Mouse (Mus musculus) hindbrain, embryonic 15.5 days (tissue): ENCODE data around the gene Tbc1d16. TPM values are rescaled to one million over a fixed set of nuclear protein-coding genes. Genes with fewer than 3 reads are reported as not detected.

Source experiments
- ATAC-seq: fragments of 200-750 bp; cut with Nextera tagmentation; 2 replicates; pipeline ENCODE4 v1.8.0; 2017; ENCODE audit warnings: low read depth, moderate number of reproducible peaks, moderate TSS enrichment; ENCODE audit not compliant: low FRiP score
- H3K27ac ChIP-seq: fragments of 300-500 bp; sonication (generic); replicated peaks from 2 replicates; pipeline ENCODE4 v1.5.1; 2015; ENCODE audit warnings: mild to moderate bottlenecking, inconsistent platforms
- H3K27me3 ChIP-seq: fragments of 300-500 bp; sonication (generic); 2 replicates; pipeline ENCODE4 v1.6.1; 2015; ENCODE audit warnings: control low read depth, inconsistent platforms
- H3K36me3 ChIP-seq: fragments of 300-500 bp; sonication (generic); 2 replicates; pipeline ENCODE4 v1.6.1; 2015; ENCODE audit warnings: control low read depth, inconsistent platforms
- H3K4me1 ChIP-seq: fragments of 300-500 bp; sonication (generic); replicated peaks from 2 replicates; pipeline ENCODE4 v1.6.1; 2015; ENCODE audit warnings: control low read depth, inconsistent platforms
- H3K4me2 ChIP-seq: fragments of 300-500 bp; sonication (generic); 2 replicates; pipeline ENCODE4 v1.6.1; 2015; ENCODE audit warnings: moderate library complexity, mild to moderate bottlenecking, inconsistent platforms
- H3K4me3 ChIP-seq: fragments of 300-500 bp; sonication (generic); 2 replicates; pipeline ENCODE4 v1.5.1; 2015; ENCODE audit warnings: mild to moderate bottlenecking, inconsistent platforms
- H3K9ac ChIP-seq: fragments of 300-500 bp; sonication (generic); 2 replicates; pipeline ENCODE4 v1.6.1; 2015; ENCODE audit warnings: inconsistent platforms
- H3K9me3 ChIP-seq: fragments of 300-500 bp; sonication (generic); 2 replicates; pipeline ENCODE4 v1.6.1; 2016; ENCODE audit warnings: control low read depth, inconsistent platforms
- WGBS: fragments of 180-500 bp; shearing (Covaris S2); methylation state at CpG from one replicate; pipeline ENCODE4 v1.1.7; 2015; 5-methylcytosine and 5-hydroxymethylcytosine counted together
- polyA plus RNA-seq: library from polyadenylated mRNA; unstranded; fragments of >200 nt; fragmentation: Nextera tagmentation; extraction: Ambion mirVana; gene quantifications from 2 replicates; pipeline ENCODE4 v1.2.1, GENCODE M21; 2015

Tbc1d16 gene
- polyA plus RNA-seq, 1 experiment from 2014 or later: 56.1 TPM

DNA sequence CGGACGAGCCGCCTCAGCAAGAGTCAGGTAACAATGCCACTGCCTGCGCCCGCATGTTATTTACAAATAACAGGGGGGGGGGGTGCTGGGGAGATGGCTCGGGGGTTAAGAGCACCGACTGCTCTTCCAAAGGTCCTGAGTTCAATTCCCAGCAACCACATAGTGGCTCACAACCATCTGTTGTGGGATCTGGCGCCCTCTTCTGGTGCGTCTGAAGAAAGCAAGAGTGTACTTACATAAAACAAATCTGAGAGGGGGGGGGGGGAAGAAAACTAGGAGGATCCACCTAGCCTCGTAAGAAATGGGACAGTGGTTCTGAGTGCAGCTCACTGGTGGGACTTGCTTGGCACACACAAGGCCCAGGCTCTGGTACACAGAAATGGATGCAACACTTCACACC, 6.5 kb upstream of the Tbc1d16 start:
- peaks cover 16% of the 10 kb centered on the region for H3K4me1 ChIP-seq
- H3K9me3 ChIP-seq: no peaks in the 10 kb centered on the region
- H3K27ac ChIP-seq: no peak overlapping the region
- WGBS: 96% methylated on average over 10 of the region's 10 CpGs
- peaks cover 4% of the 10 kb centered on the region; the same call in 1 of the 2 replicates for H3K36me3 ChIP-seq
- H3K4me2 ChIP-seq: no peak overlapping the region
- no peak for ATAC-seq
- no peak overlapping the region for H3K9ac ChIP-seq
- H3K27me3 ChIP-seq: no peaks in the 10 kb centered on the region
- H3K4me3 ChIP-seq: no peak overlapping the region

DNA sequence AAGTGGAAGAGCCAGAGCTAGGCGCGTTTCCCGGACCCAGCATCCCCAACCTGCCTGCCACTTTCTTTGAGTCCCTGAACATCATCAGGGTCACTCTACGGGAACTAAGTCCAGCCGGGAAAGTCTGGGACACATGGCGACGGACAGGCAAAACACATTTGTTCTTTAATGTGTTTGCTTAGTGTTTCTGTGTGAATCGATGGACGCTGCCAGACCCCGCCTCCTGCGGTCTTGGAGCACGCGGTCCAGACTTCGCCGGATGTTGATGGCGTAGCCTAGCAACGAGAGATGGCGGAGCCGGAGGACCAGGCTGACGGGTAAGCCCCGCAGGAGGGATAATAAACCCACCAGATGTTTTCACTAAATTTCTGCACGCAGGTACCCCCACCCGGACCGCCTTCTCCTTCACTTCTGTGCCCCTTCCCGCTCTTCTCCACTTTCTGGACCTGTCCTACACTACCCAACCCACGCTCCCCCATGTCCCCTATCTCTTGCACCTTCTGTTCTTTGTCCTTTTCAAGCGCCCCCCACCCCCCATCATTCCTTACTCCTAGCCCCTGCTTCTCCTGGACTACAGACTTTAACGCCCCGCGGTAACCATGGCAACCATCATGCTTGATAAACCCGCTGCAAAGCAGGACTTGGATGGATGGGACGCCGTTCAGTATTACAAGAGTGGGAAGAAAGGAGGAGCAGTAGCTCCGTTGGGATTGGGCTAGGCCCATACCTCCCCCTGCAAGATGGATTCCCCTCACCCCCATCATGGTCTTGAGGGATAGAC, 737 bp upstream of the Tbc1d16 start:
- peaks cover 49% of the 10 kb centered on the region for H3K4me1 ChIP-seq

DNA sequence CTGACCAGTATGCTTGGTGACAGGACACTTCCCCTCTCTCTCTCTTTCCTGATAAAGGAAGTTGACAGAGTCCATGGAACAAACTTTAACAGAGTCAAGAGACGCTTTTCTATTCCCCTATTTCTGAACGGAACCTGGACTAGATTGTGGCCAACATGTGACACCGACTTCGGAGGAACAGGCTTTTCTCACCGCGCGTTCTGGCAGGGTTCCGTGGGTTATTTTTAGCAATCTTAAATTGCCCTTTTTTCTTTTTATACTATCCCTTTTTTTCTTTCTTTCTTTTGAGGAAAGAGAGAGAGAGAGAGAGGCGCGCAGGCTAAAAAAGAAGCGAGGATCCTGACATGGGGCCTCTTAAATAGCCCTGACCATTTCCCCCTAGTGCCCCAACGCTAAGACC, 708 bp downstream of the Tbc1d16 start:
- Histone ChIP-seq H3K27ac (0 out of 2 replicates have a peak overlapping the region, but pooled peaks have one; percentile 83), H3K4me1 (peaks cover 63% of the 10 kb centered on the region), H3K9me3 (no peaks in the 10 kb centered on the region), H3K9ac (peak overlapping the region; percentile 88), H3K36me3 (no peaks in the 10 kb centered on the region), H3K4me3 (peak overlapping the region; percentile 85), H3K27me3 (no peaks in the 10 kb centered on the region), H3K4me2 (peak overlapping the region; percentile 99)
- 2% methylated on average over 12 of the region's 12 CpGs for WGBS
- ATAC-seq: no peak

More for the DNA sequence above, 737 bp upstream of the Tbc1d16 start:
- H3K36me3 ChIP-seq: no peaks in the 10 kb centered on the region
- ATAC-seq: peak; percentile 83
- peak overlapping the region; percentile 88 for H3K9ac ChIP-seq
- H3K27ac ChIP-seq: peak overlapping the region; percentile 83
- H3K4me3 ChIP-seq: peak overlapping the region; percentile 85
- H3K4me2 ChIP-seq: peak overlapping the region; percentile 99
- WGBS: under 1% methylated on average over 34 of the region's 34 CpGs
- no peaks in the 10 kb centered on the region for H3K27me3 ChIP-seq
- H3K9me3 ChIP-seq: no peaks in the 10 kb centered on the region

DNA sequence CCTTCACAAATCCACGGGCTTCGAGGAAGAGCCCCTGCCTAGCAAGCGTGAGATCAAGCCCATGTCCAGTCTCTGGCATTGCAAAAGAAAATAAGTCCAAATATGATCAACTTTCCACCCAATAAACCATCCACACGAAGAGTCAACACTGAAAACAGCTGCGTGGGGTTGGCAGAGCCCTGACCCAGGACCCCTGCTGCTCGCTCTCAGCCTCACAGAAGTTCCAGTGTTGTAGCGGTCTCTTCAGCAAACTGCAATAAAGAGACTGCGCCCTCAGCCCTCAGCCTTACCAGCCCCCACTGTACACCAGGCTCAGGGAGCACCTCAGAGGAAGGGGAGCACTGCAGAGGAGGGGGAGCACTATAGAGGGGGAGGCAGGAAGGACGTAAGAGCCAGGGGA, 2.7 kb downstream of the Tbc1d16 start:
- peak overlapping the region; percentile 99; the same call in 1 of the 2 replicates for H3K4me2 ChIP-seq
- no peaks in the 10 kb centered on the region for H3K36me3 ChIP-seq
- no peaks in the 10 kb centered on the region for H3K27me3 ChIP-seq
- peaks cover 79% of the 10 kb centered on the region for H3K4me1 ChIP-seq
- H3K9me3 ChIP-seq: no peaks in the 10 kb centered on the region
- ATAC-seq: no peak
- 67% methylated on average over 9 of the region's 9 CpGs for WGBS
- no peak overlapping the region for H3K27ac ChIP-seq
- no peak overlapping the region for H3K4me3 ChIP-seq
- H3K9ac ChIP-seq: no peak overlapping the region; the same call in 1 of the 2 replicates

DNA sequence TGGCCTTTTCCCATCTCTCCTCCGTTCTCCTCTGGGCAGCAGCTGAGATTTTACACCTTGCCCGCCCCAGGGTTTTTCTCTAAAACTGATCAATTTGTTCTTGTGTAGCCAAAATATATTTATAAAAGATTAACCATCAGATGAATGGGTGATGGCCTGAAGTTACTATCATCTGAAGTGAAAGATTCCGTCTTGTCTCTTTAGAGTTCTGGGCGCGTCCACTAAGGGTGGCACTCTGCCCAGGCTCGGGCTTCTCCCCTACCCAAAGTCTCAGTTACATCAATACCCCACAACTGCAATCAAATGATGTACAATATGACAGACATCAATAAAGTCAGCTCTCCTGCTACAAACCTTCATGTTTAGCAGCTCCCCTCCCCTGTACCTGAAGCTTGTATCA, 3.4 kb downstream of the Tbc1d16 start:
- H3K27ac ChIP-seq: no peak overlapping the region
- H3K36me3 ChIP-seq: no peaks in the 10 kb centered on the region
- H3K4me2 ChIP-seq: peak overlapping the region; percentile 99; the same call in 1 of the 2 replicates
- H3K4me1 ChIP-seq: peaks cover 81% of the 10 kb centered on the region
- no peak for ATAC-seq
- 93% methylated on average over 6 of the region's 6 CpGs for WGBS
- no peak overlapping the region for H3K9ac ChIP-seq
- H3K27me3 ChIP-seq: no peaks in the 10 kb centered on the region
- no peaks in the 10 kb centered on the region for H3K9me3 ChIP-seq
- no peak overlapping the region for H3K4me3 ChIP-seq

DNA sequence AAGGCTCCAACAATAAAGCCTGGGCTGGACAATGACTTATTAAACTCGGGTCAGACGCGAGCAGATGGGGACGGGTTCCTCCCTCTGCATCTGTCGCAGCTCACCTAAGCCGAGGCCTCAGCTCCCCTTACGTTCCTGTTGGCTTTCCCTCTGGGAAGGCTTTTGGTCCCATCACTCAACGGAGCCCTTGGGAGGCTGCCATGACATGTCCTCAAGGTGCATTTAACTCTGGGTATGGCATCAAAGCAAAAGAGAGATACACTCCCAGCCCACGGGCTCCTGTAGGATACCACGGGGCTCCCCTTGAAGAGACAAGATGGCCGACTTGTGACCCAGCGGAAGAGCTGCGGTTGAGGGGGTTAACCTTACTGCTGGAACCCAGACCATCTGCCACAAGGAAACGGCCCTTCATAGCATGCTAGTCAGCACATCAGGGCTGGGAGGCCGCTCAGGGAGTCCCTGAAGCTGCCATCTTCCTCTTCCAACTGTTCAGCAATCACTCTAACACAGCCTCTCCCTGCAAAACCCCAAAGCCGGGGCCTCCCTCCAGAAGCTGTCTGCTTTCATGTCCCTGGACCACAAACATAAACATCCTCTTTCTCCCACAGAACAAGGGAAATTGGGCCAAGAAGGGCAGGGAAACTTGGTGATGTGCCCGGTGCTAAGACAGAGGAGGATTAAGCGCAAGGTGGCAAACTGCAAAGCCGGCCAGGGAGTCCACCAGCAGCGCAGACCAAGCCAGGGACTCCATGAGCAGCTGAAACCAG, 5.0 kb downstream of the Tbc1d16 start:
- Histone ChIP-seq H3K4me3 (no peak overlapping the region), H3K27ac (peak overlapping the region; percentile 43), H3K9me3 (no peaks in the 10 kb centered on the region), H3K36me3 (no peaks in the 10 kb centered on the region), H3K9ac (no peak overlapping the region), H3K4me2 (no peak overlapping the region), H3K27me3 (no peaks in the 10 kb centered on the region), H3K4me1 (peaks cover 83% of the 10 kb centered on the region)
- ATAC-seq: no peak
- WGBS: 59% methylated on average over 20 of the region's 20 CpGs

DNA sequence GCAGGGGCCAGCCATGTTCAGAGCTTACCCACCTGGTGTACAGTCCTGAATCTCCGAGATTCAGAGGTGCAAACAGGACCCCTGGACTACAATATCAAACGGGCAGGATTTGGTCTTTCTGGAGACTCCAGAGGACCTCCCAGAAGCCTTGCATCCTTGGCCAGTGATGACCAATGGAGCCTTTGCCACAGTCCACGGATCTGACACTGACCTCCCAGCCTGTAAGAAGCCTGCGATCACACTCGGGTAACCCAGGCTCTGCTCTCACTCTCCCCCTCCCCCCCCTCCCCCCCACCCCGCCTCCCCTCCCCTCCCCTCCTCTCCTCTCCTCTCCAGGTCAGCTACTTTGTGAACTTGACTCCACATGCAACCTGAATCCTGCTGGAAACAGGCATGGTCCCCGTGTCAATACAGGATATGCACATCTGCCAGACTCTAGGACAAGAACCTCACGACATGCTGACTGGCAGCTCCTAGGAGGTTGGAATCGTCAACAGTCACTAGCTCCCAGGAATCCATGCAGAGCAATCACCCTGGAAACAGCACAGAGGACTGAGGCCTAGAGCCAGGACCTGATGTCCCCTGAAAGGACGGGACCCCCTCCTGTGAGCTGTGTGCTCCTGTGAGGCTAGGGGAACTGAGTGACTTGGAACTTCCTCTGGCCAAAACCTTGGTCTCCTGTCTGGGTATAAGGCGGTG, 6.3 kb downstream of the Tbc1d16 start:
- ATAC-seq: no peak
- Histone ChIP-seq H3K4me2 (no peak overlapping the region), H3K36me3 (no peaks in the 10 kb centered on the region), H3K27ac (no peak overlapping the region), H3K9me3 (no peaks in the 10 kb centered on the region), H3K4me3 (no peak overlapping the region), H3K4me1 (peaks cover 85% of the 10 kb centered on the region), H3K27me3 (no peaks in the 10 kb centered on the region), H3K9ac (no peak overlapping the region)
- WGBS: 30% methylated on average over 10 of the region's 11 CpGs

DNA sequence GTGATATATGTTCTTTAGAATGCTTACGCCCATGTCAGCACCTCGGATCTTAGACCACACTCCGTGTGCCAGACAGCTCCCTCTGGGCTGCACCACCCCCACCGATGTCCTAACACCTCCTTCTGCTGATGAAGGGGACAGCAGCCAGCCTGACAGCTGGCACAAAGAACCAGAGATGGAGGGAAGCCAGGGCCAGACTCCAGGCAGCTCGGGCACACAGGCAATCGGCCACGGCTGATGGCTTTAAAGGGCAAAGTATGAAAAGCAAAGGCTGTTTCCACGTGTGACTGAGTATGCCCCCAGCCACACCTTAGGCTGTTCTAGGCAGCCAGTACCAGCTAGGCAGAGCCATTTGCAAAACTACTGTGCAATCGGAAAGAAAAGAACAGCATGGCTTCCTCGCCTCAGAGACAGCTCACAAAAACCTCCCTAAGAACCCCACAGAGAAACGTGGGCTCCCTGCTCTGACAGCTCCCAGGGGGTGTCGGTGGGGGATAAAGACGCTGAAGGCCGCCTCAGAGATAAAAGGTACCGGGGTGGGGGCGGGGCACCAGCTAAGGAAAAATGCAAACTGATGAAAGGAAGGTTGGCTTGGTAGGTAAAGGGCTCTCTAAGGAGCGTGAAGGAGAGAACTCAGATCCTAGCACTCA, 8.4 kb downstream of the Tbc1d16 start:
- Histone ChIP-seq H3K4me2 (peak overlapping the region; percentile 38), H3K4me1 (peaks cover 85% of the 10 kb centered on the region), H3K9ac (peak overlapping the region; percentile 24; the same call in 1 of the 2 replicates), H3K4me3 (peak overlapping the region; percentile 1; the same call in 1 of the 2 replicates), H3K9me3 (no peaks in the 10 kb centered on the region), H3K36me3 (no peaks in the 10 kb centered on the region), H3K27me3 (no peaks in the 10 kb centered on the region), H3K27ac (peak overlapping the region; percentile 71)
- WGBS: 12% methylated on average over 17 of the region's 17 CpGs
- 0 out of 2 replicates have a peak, but pooled peaks have one; percentile 25 for ATAC-seq

DNA sequence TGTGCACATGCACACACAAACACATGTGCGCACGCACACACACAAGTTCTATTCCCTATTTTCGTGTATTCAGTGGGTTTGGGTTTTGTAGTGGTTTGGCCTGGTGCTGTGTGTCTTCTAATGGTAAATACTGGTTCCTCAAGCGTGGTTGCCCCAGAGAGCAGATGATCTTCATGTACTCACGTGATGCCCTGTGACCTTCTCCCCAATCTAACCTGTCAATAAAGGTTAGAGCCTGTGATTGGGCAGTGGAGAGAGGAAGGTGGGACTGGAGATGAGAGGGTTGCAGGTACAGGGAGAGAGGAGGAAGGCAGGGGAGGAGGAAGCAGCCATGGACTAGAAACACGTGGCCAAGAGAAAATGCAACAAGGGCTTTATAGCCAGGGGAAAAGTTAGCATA, 10.4 kb downstream of the Tbc1d16 start:
- Histone ChIP-seq H3K27me3 (no peaks in the 10 kb centered on the region), H3K27ac (no peak overlapping the region), H3K4me1 (peaks cover 85% of the 10 kb centered on the region), H3K9ac (no peak overlapping the region), H3K4me2 (no peak overlapping the region), H3K9me3 (no peaks in the 10 kb centered on the region), H3K36me3 (no peaks in the 10 kb centered on the region), H3K4me3 (no peak overlapping the region)
- 93% methylated on average over 6 of the region's 6 CpGs for WGBS
- ATAC-seq: no peak

DNA sequence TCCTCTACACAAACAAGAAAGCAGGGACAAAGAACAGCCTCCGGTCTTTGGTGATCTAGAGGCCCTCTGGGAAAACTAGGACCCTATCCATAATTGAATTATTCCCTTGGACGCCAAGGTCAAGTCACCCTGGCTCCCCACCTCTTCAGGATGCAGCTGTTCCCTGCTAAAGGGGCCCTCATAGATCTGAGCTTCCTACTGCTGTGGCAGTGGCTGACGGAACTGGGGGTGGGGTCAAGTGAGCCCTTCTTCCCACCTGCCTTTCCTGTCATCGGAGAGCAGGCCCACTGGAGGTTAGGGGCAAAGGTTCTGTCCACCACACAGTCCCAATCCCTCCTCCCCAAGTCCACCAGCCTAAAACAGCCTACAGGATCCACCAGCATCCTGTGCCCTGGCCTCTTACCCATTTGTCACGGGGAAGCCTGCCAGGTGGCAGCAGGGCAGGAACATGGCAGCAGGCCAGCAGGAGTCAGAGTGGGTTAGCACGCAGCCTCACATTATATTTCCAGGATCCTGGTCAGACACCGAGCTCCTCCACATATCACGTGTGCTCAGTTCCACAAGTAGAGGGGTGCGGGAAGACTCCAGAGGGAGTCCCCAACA, 12.3 kb downstream of the Tbc1d16 start:
- Histone ChIP-seq H3K4me2 (peak overlapping the region; percentile 49), H3K36me3 (no peaks in the 10 kb centered on the region), H3K27me3 (no peaks in the 10 kb centered on the region), H3K4me1 (peaks cover 79% of the 10 kb centered on the region), H3K27ac (peak overlapping the region; percentile 84), H3K9ac (peak overlapping the region; percentile 28), H3K9me3 (no peaks in the 10 kb centered on the region), H3K4me3 (no peak overlapping the region)
- WGBS: 26% methylated on average over 9 of the region's 9 CpGs
- no peak for ATAC-seq
